Mouse (Mus musculus) c-Kit-negative CD71-positive TER-119-positive erythroid progenitor cells, embryonic 14.5 days (primary cell): Measurements from ENCODE around the gene Cfd.
A peak's percentile ranks its signal among the peaks of the same experiment; 100 is the strongest.

Source experiments
- DNase-seq: peaks from one replicate; pipeline ENCODE4 v3.0.0-alpha.2; 2013; ENCODE audit warnings: low read depth, low spot score

Cfd gene

DNA sequence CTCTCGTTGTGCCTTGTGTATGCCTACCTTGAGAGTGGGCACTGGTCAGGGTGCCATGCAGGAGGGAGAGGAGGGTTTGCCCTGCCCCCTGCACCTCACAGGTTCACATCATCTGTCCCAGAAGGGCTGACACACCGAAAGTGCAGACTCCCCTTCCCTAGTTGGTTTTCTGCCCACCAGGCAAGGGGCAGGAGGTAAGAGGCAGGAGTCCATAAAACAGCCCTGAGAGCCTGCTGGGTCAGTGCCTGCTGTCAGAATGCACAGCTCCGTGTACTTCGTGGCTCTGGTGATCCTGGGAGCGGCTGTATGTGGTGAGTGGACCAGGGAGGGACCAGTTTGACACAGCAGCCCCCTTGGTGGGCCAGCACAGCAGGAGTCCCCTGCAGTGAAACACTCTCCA, at the start of gene Cfd:
Gene Cfd (plus strand): TSS at position 184 of the 400 bp plus-strand sequence.
- no peak for DNase-seq

DNA sequence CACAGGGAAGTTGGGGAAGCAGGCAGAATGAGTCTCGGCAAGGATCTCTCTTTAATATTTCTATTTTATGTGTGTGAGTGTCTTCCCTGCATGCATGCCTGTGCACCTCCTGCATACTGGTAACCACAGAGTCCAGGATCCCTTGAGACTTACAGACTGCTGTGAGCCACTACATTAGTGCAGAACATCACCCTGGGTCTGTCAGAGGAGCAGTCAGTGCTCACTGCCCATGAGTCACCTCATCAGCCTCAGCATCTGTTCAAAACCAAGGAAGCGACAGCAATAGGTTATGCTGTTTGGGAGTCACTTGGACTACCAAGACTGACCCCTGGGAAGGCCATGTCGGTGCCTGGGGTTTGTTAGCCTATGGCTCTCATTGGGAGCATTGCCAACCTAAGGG, 48.3 kb upstream of the Cfd start:
- DNase-seq, result no peak

DNA sequence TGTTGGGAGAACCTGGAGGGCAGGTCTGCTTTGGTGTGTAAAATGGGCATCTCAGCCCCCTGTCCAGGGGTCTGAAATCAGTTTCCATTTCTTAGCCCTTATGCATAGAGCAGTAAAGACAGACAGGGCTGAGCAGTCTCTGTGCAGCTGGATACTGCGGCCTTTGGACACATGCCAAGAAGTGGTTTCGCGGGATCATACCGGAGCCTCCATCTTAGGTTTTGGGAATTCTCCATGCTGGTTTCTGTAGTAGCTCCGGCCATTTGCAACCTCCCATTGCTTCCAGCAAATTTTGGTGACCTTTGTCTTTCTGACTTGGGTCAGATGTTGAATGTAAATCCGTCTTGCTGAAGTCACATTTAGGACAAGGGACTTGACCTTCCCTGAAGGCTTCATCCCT, 47.2 kb upstream of the Cfd start:
- DNase-seq, result no peak

DNA sequence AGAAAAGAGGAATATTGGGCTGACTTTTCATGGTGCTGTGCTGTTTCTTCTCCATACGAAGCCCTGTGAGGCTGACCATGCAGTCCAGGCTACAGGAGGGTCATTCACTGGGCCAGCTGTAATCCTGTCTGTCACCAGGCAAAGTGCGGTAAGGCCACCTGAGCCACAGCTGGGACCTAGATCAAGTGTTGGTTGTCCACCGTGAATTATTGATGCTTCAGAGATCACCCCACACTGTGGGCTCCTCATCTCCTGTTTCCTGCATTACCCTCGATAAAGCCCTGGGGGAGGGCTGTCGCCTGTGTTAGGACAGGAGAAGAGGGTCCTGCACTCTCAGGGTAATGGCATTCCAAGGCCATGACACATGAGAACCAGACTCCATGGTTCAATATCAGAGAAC, 44.1 kb upstream of the Cfd start:
- DNase-seq, result no peak

DNA sequence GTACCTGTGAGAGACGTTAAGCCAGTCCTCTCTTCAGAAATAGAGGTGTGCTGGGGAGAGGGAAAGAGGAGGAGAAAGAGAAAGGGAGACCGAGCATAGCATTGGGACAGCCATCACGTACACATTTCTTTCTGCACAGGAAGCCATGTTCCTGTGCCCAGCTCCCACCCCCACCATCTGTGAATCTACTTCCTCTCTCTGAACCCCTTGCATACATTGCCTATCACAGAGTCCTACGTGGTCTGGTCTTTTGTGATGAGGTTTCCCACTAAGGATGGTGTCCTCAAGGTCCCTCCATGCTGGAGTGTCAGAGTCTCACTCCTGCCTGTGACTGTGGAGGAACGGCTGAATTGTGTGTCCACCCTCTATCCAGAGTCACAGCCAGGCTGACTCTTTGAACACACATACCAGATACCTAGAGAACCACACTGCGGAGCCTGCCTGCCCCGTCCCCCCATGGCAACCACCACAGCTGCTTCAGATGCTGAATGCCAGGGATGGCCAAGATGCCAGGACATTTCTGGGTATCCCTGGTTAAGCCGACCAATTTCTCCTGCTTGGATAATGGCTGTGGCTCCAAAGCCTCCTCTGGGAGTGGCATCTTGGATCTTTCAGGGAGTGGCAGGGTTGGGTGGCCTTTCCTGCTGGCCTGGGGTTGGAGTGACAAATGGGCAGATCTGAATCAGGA, 40.6 kb upstream of the Cfd start:
- DNase-seq, result no peak

DNA sequence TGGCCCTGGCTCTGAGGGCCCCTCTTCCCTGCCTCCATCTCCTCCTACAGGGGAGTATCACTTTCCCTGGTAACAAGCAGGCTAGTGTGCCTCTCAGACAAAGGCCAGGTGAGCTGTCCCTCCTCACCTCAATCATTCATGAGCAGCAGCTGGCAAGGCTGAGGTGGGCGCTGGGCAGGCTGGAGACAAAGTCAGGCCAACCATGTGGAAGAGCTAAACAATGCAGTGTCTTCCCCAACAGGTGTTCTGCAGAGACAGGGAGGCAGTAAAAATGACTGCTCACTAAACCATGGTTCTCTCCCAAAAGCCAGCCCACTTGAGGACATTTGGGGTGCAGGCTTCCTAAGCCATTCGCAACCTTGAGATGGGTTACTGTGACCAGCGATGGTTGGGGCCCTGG, 39.0 kb upstream of the Cfd start:
- DNase-seq, result no peak

DNA sequence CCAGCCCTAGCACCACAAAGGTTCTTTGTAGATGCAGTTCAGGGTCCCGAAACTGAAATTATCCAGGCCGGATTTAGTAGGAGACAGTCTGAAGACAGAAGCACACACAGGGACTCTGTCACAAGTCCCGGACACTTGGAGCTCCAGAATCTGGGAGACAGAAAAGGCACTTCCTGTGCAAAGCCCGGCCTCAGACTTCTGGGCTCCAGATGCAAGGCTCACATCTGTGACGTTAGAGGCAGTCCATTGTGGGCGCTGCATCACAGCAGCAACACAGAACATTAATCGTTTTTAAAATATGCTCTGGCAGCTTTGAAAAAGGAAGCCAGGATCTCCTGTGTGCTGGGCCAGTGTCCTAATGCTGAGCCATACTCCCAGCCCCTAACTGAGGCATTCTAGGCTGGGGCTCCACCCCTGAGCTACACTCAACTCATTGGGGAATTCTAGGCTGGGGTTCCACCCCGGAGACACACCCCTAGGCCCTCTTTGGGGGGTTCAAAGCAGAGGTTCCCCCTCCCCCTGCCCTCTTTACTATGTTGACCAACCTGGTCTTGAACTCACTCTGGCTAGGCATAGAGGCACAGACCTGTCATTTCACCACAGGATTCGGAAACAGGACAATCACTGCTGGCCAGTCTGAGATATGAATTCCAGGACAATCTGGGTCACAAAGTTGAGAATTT, 38.4 kb upstream of the Cfd start:
- DNase-seq, result no peak

DNA sequence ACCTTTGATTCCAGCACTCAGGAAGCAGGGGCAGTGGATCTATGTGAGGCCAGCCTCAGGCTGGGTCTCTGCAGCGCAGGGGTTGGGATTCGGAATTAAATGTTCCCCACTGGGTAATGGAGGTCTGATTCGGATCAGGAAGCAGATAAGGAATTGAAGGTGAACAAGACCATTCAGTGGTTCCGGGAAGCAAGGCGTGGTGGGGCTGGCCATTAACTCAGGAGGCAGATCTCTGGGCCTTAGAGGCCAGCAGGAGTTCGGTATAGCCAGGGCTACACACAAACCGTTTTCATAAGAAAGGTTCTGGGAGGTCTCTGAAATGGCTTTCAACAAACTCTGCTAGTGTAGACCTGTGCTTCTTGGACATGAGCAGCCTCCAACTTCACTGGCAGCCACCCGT, 37.8 kb upstream of the Cfd start:
- no peak for DNase-seq

DNA sequence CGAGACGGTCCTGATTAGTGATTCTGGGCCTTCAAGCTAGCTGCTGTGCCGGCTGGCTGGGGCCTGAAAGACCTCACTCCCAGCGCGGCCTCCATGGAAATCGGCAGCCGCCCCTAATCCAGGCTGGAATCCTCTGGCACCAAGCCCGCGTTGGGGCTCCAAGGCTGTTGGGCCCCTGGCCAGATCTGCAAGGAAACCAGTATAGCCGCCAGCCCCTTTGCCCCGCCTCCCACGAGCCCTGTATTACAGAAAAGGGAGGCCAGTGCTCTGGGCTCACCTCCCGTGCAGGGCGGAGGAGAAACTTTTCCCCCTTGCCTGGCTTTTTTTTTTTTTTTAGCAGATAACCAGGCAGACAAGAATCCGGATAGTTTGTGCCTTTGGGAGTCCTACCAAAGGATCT, 37.3 kb upstream of the Cfd start:
- peak; percentile 26 for DNase-seq

DNA sequence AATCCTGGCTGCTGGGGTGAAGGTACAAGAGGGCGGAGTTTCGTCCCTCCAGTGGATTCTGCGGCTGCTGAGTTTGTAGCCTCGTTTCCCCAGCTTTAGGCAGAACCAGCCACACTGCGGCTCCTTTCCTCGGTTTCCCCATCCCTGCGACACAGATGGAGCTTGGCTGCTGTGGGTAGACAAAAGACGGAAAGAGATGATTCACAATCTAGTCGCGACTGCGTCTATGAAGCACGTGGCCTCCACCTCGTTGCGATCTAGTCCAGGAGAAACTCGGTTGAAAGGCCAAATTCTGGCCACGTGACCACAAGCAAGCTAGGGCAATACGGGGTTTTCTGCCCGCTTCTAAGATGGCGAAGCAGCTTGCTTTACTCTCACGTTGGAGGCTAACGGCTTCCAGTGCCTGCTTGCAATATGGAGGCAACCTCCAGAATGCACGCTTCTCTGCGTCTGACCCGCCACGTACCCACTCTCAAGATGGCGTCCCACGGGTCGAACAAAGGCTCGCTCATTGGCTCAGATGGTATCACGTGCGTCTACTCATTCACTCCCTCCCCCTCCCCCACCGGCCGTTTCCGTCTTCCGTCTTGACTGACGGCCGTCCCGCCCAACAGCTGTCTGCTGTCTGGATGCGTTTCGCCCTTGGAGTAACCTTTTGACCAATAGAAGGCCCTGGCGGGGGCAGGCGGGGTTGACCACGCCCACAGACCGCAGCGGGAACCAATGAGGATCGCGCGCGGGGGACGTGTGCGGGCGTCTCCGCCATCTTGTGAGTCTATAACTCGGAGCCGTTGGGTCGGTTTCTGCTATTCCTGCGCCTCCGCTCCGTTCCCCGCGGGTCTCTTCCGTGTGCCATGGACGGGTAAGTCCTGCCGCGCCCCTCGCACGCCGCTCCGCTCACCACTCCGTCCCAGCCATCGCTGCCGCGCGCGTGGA, 36.5 kb upstream of the Cfd start, which contains the start of gene Ptbp1:
Gene Ptbp1 (plus strand): TSS at position 568 of the 936 bp plus-strand sequence.
- peak; percentile 100 for DNase-seq

DNA sequence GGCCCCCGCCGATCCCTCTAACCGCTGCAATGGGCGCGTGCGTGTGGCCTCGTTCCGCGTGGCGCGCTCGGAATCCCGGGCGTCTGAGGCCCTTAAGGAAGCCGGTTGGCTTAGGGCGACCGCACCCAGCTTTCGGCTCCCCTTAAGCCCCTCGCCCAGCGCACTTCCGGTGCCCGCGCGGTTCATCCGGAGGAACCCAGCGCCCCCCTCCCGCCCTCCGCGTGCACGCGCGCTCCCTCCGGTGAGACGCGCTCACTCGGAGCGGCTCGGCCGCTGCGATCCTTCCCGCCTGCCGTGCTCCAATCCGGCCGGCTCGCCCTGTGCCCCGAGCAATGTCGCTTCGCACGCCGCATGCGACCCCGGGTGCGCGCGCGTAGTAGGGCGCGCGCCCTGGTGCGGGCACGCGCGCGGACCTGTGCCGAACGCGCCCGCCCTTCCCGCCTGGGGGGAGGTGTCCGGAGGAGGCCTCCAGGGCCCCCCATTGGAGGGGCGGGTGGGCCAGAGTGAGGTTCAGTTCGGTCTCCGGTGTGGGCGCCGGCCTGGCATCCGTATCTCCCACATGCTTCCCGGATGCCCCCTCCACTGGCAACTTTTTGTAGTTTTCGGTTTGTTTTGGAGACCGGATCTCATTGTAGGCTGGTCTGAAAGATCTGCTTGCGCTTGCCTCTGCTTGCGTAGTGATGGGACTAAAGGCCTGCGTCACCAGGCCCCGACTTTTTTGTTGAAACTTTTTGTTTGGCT, 35.7 kb upstream of the Cfd start:
- DNase-seq, result peak; percentile 42

DNA sequence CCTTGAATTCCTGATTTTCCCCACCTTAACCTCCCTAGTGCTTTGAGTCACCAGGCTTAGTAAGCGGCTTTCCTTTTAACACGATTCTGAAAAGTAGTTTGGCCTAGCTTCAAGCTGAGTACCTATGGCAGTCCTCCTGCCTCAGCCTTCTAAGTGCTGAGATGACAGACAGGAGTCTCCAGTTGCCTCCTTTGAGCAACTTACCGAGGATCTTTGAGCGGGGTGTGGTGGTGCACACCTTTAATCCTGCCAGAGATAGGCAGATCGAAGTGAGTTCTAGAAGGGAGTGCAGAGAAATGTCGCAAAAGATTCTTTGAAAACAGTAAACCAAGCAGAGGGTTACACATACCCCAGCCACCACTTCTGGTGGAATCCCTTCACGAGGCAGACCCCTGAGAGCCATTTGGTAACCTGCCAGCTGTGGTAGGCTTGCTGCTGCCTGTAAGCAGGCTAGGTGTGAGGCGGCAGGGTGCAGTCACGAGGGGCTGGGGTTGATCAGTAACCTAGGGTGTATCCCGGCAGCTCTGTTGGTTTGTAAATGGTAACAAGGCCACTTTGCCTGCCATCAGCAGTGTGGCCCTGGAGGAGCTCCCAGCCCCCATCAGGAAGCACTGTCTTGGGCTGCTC, 35.0 kb upstream of the Cfd start:
- DNase-seq, result peak; percentile 38

DNA sequence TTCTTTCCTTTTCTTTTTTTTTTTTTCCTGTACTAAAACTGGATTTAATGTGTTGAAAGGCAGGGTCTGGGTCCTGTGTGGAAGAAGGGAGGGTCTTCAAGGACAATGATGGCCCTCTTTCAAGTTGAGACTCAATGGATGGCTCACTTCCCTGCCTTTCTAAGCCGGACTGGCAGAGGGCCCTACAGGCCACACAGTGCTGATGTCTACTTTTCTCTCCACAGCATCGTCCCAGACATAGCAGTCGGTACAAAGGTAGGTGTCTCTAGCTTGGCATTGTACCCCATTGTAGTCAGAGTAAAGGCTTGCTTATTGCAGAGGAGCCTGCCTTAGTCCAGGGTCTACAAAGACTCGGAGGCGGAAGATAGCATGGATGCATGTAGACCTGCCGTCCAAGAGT, 34.4 kb upstream of the Cfd start:
- DNase-seq, result no peak

DNA sequence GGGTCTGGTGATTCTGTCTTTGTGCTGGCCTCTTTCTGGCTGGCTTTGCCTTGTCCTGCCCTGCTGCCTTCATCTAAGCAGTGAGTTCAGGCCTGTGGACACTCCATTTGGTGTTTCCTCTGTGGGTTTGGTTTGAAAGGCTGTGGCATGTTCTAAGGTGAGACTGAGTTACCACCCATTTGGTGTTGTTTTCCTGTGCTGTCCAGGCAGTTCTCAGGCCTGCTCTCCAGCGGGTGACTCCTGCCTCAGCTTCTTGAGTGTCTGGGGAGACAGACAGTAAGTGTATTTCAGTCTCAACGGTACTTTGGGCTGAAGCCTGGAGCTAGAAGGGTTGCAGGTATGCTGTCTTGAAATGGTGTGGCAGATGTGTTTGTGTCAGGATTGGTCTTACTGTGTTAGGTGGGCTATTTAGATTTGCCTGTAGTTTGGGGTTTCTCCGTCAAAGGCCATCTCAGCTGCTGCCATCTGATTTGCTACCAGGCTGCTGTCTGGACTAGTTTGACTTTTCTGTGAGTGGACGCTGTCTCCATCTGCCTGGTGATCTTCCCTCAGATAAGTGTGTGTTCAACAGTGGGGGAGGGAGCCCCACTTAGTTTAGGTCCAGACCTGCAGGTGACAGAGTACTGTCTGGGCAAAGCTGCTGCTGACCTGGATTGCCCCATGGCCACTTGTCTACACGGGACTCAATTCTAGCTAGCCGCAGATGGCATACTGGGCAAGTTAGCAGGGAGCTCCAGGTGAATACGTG, 33.8 kb upstream of the Cfd start:
- no peak for DNase-seq

DNA sequence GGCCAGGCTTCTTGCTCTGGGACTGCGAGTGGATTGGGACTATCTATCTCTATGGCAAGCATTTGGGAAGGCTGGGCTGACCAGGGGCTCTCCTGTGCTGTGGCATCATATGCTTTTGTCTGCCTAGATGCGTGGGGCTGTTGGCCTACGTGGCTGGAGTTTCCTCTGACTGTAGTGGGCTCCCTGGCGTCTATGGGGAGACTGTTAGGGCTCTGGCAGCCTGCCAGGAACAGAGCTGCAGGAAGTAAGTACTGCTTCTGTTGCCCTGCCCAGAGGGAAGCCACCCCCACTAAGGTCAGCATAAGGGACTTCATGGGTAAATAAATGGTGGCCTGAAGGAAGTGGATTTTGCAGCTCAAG, 33.2 kb upstream of the Cfd start:
- no peak for DNase-seq

DNA sequence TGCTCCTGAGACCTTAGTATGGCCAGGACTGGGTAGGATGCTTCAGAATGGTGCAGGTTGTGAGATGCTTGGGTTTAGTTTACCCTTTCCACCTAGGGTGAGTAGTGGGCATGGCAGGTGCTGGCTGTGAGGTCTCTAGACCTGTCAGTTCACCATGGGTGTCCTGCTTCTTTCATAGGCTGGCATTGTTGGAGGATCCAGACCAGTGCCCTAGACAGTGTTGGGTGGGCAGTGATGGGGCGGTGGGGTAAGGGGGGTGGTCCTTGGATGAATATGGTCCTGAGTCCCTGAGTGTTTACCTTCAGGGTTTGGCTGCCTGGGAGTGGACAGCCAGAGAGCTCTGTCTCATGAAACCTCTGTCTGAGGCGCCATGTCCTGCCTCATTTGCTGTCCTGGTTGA, 32.8 kb upstream of the Cfd start:
- DNase-seq, result no peak

DNA sequence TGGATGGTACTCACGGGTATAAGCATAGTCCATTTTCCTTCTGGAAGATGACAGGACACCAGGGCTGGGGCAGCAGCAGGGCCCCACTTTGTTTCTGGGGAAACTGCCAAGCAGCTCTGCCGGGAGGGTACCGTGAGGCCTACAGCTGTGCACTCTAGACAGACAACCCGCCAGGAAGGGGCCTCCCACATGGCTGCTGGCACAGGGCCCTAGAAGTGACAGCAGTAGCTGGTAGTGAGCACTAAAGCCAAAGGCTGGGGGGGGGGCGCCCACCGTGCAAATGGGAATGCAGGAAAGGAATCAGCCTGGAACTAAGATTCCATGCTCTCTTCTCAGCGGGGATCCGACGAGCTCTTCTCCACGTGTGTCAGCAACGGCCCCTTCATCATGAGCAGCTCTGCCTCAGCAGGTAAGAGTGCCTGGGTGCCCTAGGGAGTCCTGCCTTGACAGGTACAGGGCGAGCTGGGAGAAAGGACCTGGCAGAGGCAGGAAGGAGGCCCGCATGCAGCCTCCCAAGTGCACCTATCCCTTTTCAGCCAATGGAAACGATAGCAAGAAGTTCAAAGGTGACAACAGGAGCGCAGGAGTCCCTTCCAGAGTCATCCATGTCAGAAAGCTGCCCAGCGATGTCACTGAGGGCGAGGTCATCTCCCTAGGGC, 32.1 kb upstream of the Cfd start:
- no peak for DNase-seq

DNA sequence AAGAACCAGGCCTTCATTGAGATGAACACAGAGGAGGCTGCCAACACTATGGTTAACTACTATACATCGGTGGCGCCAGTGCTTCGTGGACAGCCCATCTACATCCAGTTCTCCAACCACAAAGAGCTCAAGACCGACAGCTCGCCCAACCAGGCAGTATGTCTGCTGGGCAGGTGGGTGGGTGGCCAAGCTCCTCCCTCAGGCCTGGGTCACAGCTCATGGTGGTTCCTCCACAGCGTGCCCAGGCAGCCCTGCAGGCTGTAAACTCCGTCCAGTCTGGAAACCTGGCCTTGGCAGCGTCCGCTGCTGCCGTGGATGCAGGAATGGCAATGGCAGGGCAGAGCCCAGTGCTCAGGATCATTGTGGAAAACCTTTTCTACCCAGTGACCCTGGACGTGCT, 31.5 kb upstream of the Cfd start:
- DNase-seq, result no peak

DNA sequence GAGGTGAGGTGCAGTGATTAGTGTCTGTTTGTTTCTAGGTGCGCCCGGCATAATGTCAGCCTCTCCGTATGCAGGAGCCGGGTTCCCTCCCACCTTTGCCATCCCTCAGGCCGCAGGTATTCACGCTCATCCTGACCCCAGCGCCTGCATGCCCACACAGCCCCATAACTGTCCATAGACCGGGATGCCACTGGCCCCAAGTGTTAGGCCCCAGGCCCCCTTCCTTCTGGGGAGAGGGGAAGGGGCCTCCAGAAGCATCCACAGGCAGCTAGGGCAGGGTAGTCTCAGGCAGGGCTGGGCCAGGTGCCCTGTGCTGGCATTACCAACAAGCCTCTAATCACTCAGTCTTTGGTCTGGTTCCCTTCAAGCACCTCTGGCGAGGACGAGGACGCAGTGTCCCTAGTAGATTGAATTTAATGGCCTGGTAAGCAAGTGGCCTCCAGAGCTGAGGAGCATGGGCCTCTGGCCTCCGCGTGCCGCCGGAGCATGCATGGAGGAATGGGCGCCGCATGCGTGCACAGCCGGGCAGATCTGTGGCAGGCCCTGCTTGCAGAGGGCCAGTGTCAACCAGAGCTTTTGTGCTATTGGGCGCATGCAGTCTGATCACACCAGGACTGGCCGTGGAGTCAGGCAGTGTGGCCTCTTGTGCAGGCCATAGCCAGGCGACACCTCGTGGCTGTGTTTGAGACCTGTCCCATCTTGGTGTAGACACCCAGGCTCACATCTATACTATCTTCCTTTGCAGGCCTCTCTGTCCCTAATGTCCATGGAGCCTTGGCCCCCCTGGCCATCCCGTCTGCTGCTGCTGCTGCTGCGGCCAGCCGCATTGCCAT, 30.4 kb upstream of the Cfd start:
- no peak for DNase-seq
